Mouse (Mus musculus) stomach, postnatal 0 days (tissue): Measurements from ENCODE around the gene Clic5.

Source experiments
- CTCF ChIP-seq: IDR thresholded peaks from 2 replicates; pipeline ENCODE4 v1.5.1; 2016; ENCODE audit warnings: antibody characterized with exemption, low read depth, mild to moderate bottlenecking, moderate library complexity
- EP300 ChIP-seq: optimal IDR thresholded peaks from 2 replicates; pipeline ENCODE3; 2016; ENCODE audit warnings: antibody characterized with exemption

GRCm38 (mm10) chr17:44249544-44249943 is 61.2 kb downstream of the Clic5 start:
- TF ChIP-seq EP300 (no peak), CTCF (no peak)
